Mouse (Mus musculus) neural tube, embryonic 15.5 days (tissue): ENCODE data around the gene Zfp646. TPM values are rescaled to one million over a fixed set of nuclear protein-coding genes. Genes with fewer than 3 reads are reported as not detected.
"Not testable (repeated sequence)": the region's sequence is repeated elsewhere in the genome, so short reads cannot be mapped to it uniquely, and the experiment has no call there.

Source experiments
- ATAC-seq: fragments of 200-750 bp; cut with Nextera tagmentation; 2 replicates; pipeline ENCODE4 v1.8.0; 2017; ENCODE audit warnings: mild to moderate bottlenecking, moderate TSS enrichment, moderate library complexity; ENCODE audit not compliant: low FRiP score
- H3K27ac ChIP-seq: fragments of 300-500 bp; sonication (generic); replicated peaks from 2 replicates; pipeline ENCODE4 v1.5.1; 2015; ENCODE audit warnings: mild to moderate bottlenecking, inconsistent platforms
- H3K27me3 ChIP-seq: fragments of 300-500 bp; sonication (generic); replicated peaks from 2 replicates; pipeline ENCODE4 v1.6.1; 2015; ENCODE audit warnings: inconsistent platforms
- H3K36me3 ChIP-seq: fragments of 300-500 bp; sonication (generic); 2 replicates; pipeline ENCODE4 v1.6.1; 2015; ENCODE audit warnings: inconsistent platforms
- H3K4me1 ChIP-seq: fragments of 300-500 bp; sonication (generic); 2 replicates; pipeline ENCODE4 v1.6.1; 2015; ENCODE audit warnings: inconsistent platforms
- H3K4me2 ChIP-seq: fragments of 300-500 bp; sonication (generic); 2 replicates; pipeline ENCODE4 v1.6.1; 2015; ENCODE audit warnings: inconsistent platforms, mild to moderate bottlenecking, moderate library complexity
- H3K4me3 ChIP-seq: fragments of 300-500 bp; sonication (generic); replicated peaks from 2 replicates; pipeline ENCODE4 v1.5.1; 2015; ENCODE audit warnings: mild to moderate bottlenecking, inconsistent platforms
- H3K9ac ChIP-seq: fragments of 300-500 bp; sonication (generic); replicated peaks from 2 replicates; pipeline ENCODE4 v1.6.1; 2015; ENCODE audit warnings: mild to moderate bottlenecking, inconsistent platforms
- H3K9me3 ChIP-seq: fragments of 300-500 bp; sonication (generic); replicated peaks from 2 replicates; pipeline ENCODE4 v1.6.1; 2016; ENCODE audit warnings: inconsistent platforms
- WGBS: fragments of 180-500 bp; shearing (Covaris S2); methylation state at CpG from one replicate; pipeline ENCODE4 v1.1.7; 2015; ENCODE audit warnings: mixed read lengths; 5-methylcytosine and 5-hydroxymethylcytosine counted together
- polyA plus RNA-seq: library from polyadenylated mRNA; unstranded; fragments of >200 nt; fragmentation: Nextera tagmentation; extraction: Ambion mirVana; gene quantifications from 2 replicates; pipeline ENCODE4 v1.2.1, GENCODE M21; 2015

Gene Zfp646
- polyA plus RNA-seq, 1 experiment from 2014 or later = 7.0 TPM

GRCm38 (mm10) chr7:127887191-127887590 is 11.2 kb downstream of the Zfp646 start:
- peaks cover 79% of the 10 kb centered on the region for H3K36me3 ChIP-seq
- H3K4me2 ChIP-seq = no peak overlapping the region
- H3K9me3 ChIP-seq = no peaks in the 10 kb centered on the region

GRCm38 (mm10) chr7:127887781-127888180 is 11.8 kb downstream of the Zfp646 start:
- Histone ChIP-seq H3K36me3 (peaks cover 77% of the 10 kb centered on the region), H3K4me1 (peaks cover 33% of the 10 kb centered on the region), H3K9ac (no peak overlapping the region), H3K4me3 (no peak overlapping the region), H3K4me2 (no peak overlapping the region), H3K9me3 (no peaks in the 10 kb centered on the region), H3K27ac (no peak overlapping the region), H3K27me3 (no peaks in the 10 kb centered on the region)
- WGBS = 84% methylated on average over 3 of the region's 3 CpGs
- ATAC-seq = no peak

More at GRCm38 (mm10) chr7:127887191-127887590, 11.2 kb downstream of the Zfp646 start:
- no peaks in the 10 kb centered on the region for H3K27me3 ChIP-seq
- no peak for ATAC-seq
- H3K27ac ChIP-seq = no peak overlapping the region
- H3K4me1 ChIP-seq = peaks cover 39% of the 10 kb centered on the region
- no peak overlapping the region for H3K9ac ChIP-seq
- WGBS = 87% methylated on average over 8 of the region's 8 CpGs
- no peak overlapping the region for H3K4me3 ChIP-seq

- H3K4me2 ChIP-seq = no peak overlapping the region
- H3K4me1 ChIP-seq = peaks cover 23% of the 10 kb centered on the region
- H3K9ac ChIP-seq = no peak overlapping the region
- no peak overlapping the region for H3K4me3 ChIP-seq
- no peaks in the 10 kb centered on the region for H3K9me3 ChIP-seq
- no peak for ATAC-seq
- no peaks in the 10 kb centered on the region for H3K27me3 ChIP-seq
- 64% methylated on average over 3 of the region's 3 CpGs for WGBS
- peaks cover 75% of the 10 kb centered on the region for H3K36me3 ChIP-seq
- H3K27ac ChIP-seq = no peak overlapping the region
Measured at GRCm38 (mm10) chr7:127888821-127889220, 12.8 kb downstream of the Zfp646 start.

- H3K27ac ChIP-seq = no peak within 1 kb of the TSS
- peaks cover 59% of the 10 kb centered on the region for H3K36me3 ChIP-seq
- ATAC-seq = no peak
- 44% methylated on average over 4 of the region's 4 CpGs for WGBS
- no peak within 1 kb of the TSS for H3K4me2 ChIP-seq
- no peak within 1 kb of the TSS for H3K4me3 ChIP-seq
- peaks cover 16% of the 10 kb centered on the region for H3K4me1 ChIP-seq
- H3K9ac ChIP-seq = no peak within 1 kb of the TSS
- no peaks in the 10 kb centered on the region for H3K27me3 ChIP-seq
- H3K9me3 ChIP-seq = no peaks in the 10 kb centered on the region
Measured at GRCm38 (mm10) chr7:127890798-127891197, 14.8 kb downstream of the Zfp646 start, which contains the start of gene Prss53. Gene Prss53, minus strand, starts transcription at chr7:127890970.

GRCm38 (mm10) chr7:127894480-127894879 is 18.5 kb downstream of the Zfp646 start:
- H3K27ac ChIP-seq = peak overlapping the region; percentile 75; the same call in 1 of the 2 replicates
- peak overlapping the region; percentile 61 for H3K4me3 ChIP-seq
- peak overlapping the region; percentile 56 for H3K9ac ChIP-seq
- ATAC-seq = no peak
- H3K36me3 ChIP-seq = peaks cover 28% of the 10 kb centered on the region
- peak overlapping the region; percentile 72 for H3K4me2 ChIP-seq
- peaks cover 13% of the 10 kb centered on the region for H3K4me1 ChIP-seq
- no peaks in the 10 kb centered on the region for H3K9me3 ChIP-seq
- 80% methylated on average over 5 of the region's 5 CpGs for WGBS
- no peaks in the 10 kb centered on the region for H3K27me3 ChIP-seq

- peak within 1 kb of the TSS; percentile 72 for H3K4me2 ChIP-seq
- H3K9me3 ChIP-seq = no peaks in the 10 kb centered on the region
- H3K9ac ChIP-seq = peak within 1 kb of the TSS; percentile 56
- ATAC-seq = peak; percentile 97
- no peaks in the 10 kb centered on the region for H3K27me3 ChIP-seq
- H3K4me1 ChIP-seq = peaks cover 13% of the 10 kb centered on the region
- H3K27ac ChIP-seq = peak within 1 kb of the TSS; percentile 75
- peak within 1 kb of the TSS; percentile 61 for H3K4me3 ChIP-seq
- H3K36me3 ChIP-seq = peaks cover 21% of the 10 kb centered on the region
- WGBS = under 1% methylated on average over 26 of the region's 26 CpGs
Measured at GRCm38 (mm10) chr7:127895442-127895841, 19.4 kb downstream of the Zfp646 start, which contains the start of the genes Gm21974 and Vkorc1. Gene Gm21974, minus strand, starts transcription at chr7:127895454. Gene Vkorc1, minus strand, starts transcription at chr7:127895617.

- peak overlapping the region; percentile 61 for H3K4me3 ChIP-seq
- H3K36me3 ChIP-seq = peaks cover 18% of the 10 kb centered on the region
- peak overlapping the region; percentile 72 for H3K4me2 ChIP-seq
- H3K9ac ChIP-seq, H3K27me3 ChIP-seq, H3K9me3 ChIP-seq: not testable (repeated sequence)
- H3K4me1 ChIP-seq = peaks cover 13% of the 10 kb centered on the region
- peak overlapping the region; percentile 65 for H3K27ac ChIP-seq
- peak; percentile 22 for ATAC-seq
- 65% methylated on average over 7 of the region's 7 CpGs for WGBS
Measured at GRCm38 (mm10) chr7:127895891-127896290, 19.9 kb downstream of the Zfp646 start.

- no peak for ATAC-seq
- Histone ChIP-seq H3K36me3 (peaks cover 16% of the 10 kb centered on the region), H3K27ac (no peak overlapping the region), H3K27me3 (no peaks in the 10 kb centered on the region), H3K9me3 (no peaks in the 10 kb centered on the region), H3K4me3 (no peak overlapping the region), H3K4me2 (no peak overlapping the region), H3K9ac (no peak overlapping the region), H3K4me1 (peaks cover 13% of the 10 kb centered on the region)
- 59% methylated on average over 13 of the region's 13 CpGs for WGBS
Measured at GRCm38 (mm10) chr7:127896384-127896783, 20.4 kb downstream of the Zfp646 start.

GRCm38 (mm10) chr7:127897542-127897941 is 21.5 kb downstream of the Zfp646 start:
- H3K4me3 ChIP-seq = no peak overlapping the region
- no peaks in the 10 kb centered on the region for H3K27me3 ChIP-seq
- 92% methylated on average over 7 of the region's 7 CpGs for WGBS
- no peak overlapping the region for H3K4me2 ChIP-seq
- H3K4me1 ChIP-seq = peaks cover 13% of the 10 kb centered on the region
- peaks cover 10% of the 10 kb centered on the region for H3K36me3 ChIP-seq
- no peak for ATAC-seq
- no peak overlapping the region for H3K27ac ChIP-seq
- H3K9me3 ChIP-seq = no peaks in the 10 kb centered on the region
- H3K9ac ChIP-seq = no peak overlapping the region

GRCm38 (mm10) chr7:127898179-127898956 is 22.3 kb downstream of the Zfp646 start:
- Histone ChIP-seq H3K9ac (no peak overlapping the region), H3K36me3 (peaks cover 2% of the 10 kb centered on the region; the same call in 1 of the 2 replicates), H3K4me1 (peaks cover 13% of the 10 kb centered on the region), H3K27me3 (no peaks in the 10 kb centered on the region), H3K4me3 (no peak overlapping the region), H3K4me2 (no peak overlapping the region), H3K27ac (no peak overlapping the region), H3K9me3 (no peaks in the 10 kb centered on the region)
- WGBS = 37% methylated on average over 10 of the region's 10 CpGs
- ATAC-seq = no peak

GRCm38 (mm10) chr7:127899997-127900396 is 24.0 kb downstream of the Zfp646 start:
- 56% methylated on average over 7 of the region's 7 CpGs for WGBS
- no peaks in the 10 kb centered on the region for H3K36me3 ChIP-seq
- no peak for ATAC-seq

GRCm38 (mm10) chr7:127901772-127902171 is 25.8 kb downstream of the Zfp646 start:
- ATAC-seq = no peak
- H3K4me1 ChIP-seq = peaks cover 18% of the 10 kb centered on the region
- H3K36me3 ChIP-seq = peaks cover 6% of the 10 kb centered on the region
- no peaks in the 10 kb centered on the region for H3K9me3 ChIP-seq
- no peak overlapping the region for H3K4me3 ChIP-seq
- no peak overlapping the region for H3K9ac ChIP-seq
- WGBS = 86% methylated on average over 2 of the region's 2 CpGs
- H3K4me2 ChIP-seq = no peak overlapping the region
- no peaks in the 10 kb centered on the region for H3K27me3 ChIP-seq
- H3K27ac ChIP-seq = no peak overlapping the region

More at GRCm38 (mm10) chr7:127899997-127900396, 24.0 kb downstream of the Zfp646 start:
- H3K4me1 ChIP-seq = peaks cover 13% of the 10 kb centered on the region
- H3K4me3 ChIP-seq = no peak overlapping the region
- no peak overlapping the region for H3K4me2 ChIP-seq
- no peaks in the 10 kb centered on the region for H3K9me3 ChIP-seq
- H3K27me3 ChIP-seq = no peaks in the 10 kb centered on the region
- H3K27ac ChIP-seq = no peak overlapping the region
- H3K9ac ChIP-seq = no peak overlapping the region
